Mouse (Mus musculus) gastrocnemius, adult 8-10 months (tissue): ENCODE measurements at regions not wholly inside any gene's neighbourhood (a gene's known extent, or its start where the extent isn't known, plus 50 kb on each side); places are given as distances from the start of the nearest gene placed in this dataset.

Source experiments
- DNase-seq, 2 experiments: peaks; one replicate each; pipeline ENCODE4 v3.0.0; 2022; ENCODE audit warnings: low spot score in 2 of 2

DNA sequence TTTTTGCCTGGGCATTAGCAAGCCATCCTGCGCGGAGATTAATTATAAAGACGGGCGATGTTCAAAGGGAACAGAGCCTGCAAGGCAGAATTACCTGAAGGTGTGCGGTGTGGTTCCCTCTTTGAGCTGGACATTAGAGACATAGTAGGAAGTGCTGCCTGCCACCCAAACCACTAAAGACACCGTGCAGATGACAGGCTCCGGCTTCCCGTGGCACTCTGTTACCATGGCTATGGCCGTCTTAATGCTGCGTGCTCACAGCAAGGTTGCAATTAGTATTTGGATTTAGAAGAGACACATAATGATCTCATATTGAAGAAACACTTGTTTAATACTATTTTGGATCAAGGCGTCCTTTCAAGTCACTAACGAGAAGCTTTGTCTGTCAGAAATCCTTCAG is 95.0 kb upstream of the Sox5 start:
- DNase-seq = no peak

DNA sequence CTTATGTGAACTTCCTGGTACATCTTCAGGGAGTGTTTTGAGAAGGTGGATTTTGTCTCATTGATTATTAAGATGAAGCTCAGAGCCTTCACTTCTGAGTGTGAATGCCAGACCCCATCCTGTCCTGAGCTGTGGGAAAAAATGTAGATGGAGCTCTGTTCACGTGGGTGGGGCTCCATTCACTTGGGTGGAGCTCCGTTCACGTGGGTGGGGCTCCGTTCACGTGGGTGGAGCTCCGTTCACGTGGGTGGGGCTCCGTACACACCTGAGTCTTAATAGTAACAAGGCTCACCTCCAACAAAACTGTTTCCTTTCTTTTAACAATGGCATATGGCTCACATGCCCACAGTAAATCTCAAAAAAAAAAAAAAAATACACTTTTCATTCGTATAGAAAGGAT is 94.1 kb upstream of the Sox5 start:
- no peak for DNase-seq

DNA sequence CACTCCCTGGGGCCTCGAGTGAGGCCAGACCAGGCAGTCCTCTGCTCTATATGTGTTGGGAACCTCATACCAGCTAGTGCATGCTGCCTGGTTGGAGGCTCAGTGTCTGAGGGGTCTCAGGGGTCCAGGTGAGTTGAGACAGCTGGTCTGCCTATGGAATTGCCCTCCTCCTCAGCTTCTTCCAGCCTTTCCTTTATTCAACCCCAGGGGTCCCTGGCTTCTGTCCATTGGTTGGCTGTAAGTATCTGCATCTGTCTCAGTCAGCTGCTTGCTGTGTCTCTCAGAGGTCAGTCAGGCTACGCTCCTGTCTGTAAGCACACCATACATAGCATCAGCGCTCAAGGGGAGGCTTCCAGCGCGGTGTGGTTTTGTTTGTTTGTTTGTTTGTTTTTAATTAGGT is 92.5 kb upstream of the Sox5 start:
- no peak for DNase-seq

DNA sequence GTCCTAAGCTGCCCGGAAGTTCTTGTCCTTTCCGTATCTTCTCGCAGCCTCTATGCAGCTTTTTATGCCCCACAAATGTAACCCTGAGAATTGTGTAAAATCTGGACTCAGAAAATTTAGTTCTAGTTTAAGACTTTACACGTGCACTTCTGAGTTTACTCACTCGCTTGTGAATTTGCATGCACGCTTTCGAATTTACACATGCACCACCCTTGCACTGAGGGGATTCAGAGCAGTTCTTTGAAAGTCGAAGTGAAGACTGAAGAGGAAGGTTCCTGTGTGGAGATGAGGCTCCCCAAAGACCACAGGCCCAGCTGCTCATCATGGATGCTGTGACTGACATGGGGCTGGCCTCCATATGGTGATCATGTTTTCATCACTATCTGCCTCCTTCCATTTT is 89.2 kb upstream of the Sox5 start:
- DNase-seq = no peak

GRCm38 (mm10) chr6:144867333-144867732 is 85.6 kb upstream of the Sox5 start:
- DNase-seq = no peak

DNA sequence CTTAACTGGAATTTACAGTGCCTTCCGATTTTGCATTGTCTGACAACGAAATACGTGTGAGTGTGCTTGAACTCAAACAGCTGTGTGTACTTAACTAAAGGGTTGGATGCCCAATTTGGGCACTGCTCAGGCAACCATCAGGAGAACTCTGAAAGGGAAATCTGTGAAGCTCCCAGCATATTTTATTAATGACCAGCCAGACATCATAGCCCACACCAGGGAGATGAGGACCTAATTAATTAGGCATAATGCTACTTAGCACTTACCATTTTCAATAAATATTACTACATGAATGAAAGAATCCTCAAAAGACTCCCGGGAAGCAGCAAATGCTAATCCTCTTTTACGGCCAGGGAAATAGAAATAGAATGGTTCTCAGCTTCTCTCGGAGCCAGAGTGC is 82.2 kb upstream of the Sox5 start:
- DNase-seq = no peak

DNA sequence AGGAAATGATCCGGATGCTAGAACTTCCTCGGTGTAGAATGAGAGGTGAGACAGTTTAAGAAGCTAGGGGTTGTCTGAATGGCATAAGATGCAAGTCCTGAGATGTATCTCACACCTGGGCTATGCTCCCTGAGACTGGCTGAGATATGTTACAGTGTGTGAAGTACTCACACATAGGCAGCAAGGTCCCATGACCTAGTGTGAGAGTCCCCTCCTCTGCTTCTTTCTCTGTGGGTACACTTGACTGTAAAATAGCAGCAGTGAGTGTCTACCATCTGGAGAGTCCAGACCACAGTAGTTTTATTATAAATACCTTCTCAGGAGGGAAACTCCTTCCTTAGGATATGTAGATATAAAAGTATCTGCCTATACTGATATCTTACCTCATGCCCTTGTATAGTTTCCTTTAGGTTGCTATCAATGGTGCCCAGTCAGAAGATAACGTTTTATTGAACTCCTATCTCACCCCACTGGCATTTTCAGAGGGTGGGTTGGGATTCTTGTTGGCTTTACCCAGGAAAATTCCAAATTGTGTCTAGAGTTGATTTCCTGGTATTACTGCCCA is 81.7 kb upstream of the Sox5 start:
- DNase-seq = no peak

DNA sequence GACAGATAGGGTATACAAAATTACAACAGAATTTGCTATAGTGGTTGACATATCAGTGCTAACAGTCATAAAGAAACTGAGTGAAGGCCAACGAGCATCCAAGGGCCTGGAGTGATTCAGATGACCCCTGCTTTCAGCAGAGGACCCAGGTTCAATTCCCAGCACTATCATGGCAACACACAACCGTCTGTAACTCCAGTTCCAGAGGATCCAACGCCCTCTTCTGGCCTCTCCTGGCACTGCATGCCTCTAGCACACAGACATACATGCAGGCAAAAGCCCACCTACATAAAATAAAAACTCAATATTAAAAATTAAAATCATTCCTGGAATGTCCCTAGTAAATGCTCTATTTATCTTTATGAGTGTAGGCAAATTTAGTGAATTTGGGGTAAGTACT is 59.7 kb upstream of the Sox5 start:
- no peak for DNase-seq

GRCm38 (mm10) chr6:144839383-144839782 is 57.6 kb upstream of the Sox5 start:
- no peak for DNase-seq

GRCm38 (mm10) chr6:144834323-144835183 is 52.8 kb upstream of the Sox5 start:
- DNase-seq = no peak
